Mouse (Mus musculus): ENCODE results near the gene Six2.

DNA sequence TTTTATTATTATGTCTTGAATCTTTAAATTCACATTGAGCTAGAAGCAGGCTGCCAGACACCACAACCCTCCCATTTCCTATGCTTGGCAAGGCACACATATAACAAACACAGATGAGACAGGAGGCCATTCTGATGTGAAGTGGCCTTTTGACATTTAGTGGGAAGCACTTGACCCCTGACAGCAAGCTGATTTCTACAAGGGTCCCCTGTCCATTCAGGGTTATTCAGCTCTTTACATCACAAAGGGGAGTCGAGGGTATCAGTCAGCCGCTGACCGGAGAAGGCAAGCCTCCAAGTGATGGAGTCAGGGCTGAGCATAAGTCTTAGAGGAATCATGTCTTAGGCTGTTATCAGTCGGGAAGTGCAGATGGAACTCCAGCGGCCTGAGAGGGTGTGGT is 26.3 kb upstream of the Six2 start:
- TF ChIP-seq EP300 (IDR thresholded peaks at IDR 0.05; ENCODE audit: low read depth) (no peak), CTCF (IDR thresholded peaks at IDR 0.05; ENCODE audit: low read depth) (no peak)
